Mouse (Mus musculus): ENCODE measurements at regions not wholly inside any gene's neighbourhood (a gene's known extent, or its start where the extent isn't known, plus 50 kb on each side); places are given as distances from the start of the nearest gene placed in this dataset.

GRCm38 (mm10) chr8:115478406-115479060 is 229.1 kb downstream of the Maf start:
- DNase-seq (ENCODE audit: low read depth, low spot score), result no peak

- no peak for DNase-seq (ENCODE audit: low read depth, low spot score)
Measured at GRCm38 (mm10) chr8:115476071-115476470, 231.5 kb downstream of the Maf start.

GRCm38 (mm10) chr8:115475156-115475555 is 232.4 kb downstream of the Maf start:
- DNase-seq (ENCODE audit: low read depth, low spot score), result no peak

GRCm38 (mm10) chr8:115473974-115474373 is 233.6 kb downstream of the Maf start:
- DNase-seq (ENCODE audit: low read depth, low spot score), result no peak

- DNase-seq (ENCODE audit: low read depth, low spot score), result no peak
Measured at GRCm38 (mm10) chr8:115466553-115466952, 241.0 kb downstream of the Maf start.

- DNase-seq (ENCODE audit: low read depth, low spot score), result no peak
Measured at GRCm38 (mm10) chr8:115466122-115466521, 241.5 kb downstream of the Maf start.

- DNase-seq (ENCODE audit: low read depth, low spot score), result no peak
Measured at GRCm38 (mm10) chr8:115462657-115463056, 244.9 kb downstream of the Maf start.

- no peak for DNase-seq (ENCODE audit: low read depth, low spot score)
Measured at GRCm38 (mm10) chr8:115458119-115458518, 249.5 kb downstream of the Maf start.

- DNase-seq (ENCODE audit: low read depth, low spot score), result no peak
Measured at GRCm38 (mm10) chr8:115450789-115451188, 256.8 kb downstream of the Maf start.

- no peak for DNase-seq (ENCODE audit: low read depth, low spot score)
Measured at GRCm38 (mm10) chr8:115448367-115448766, 259.2 kb downstream of the Maf start.

GRCm38 (mm10) chr8:115444519-115444918 is 263.1 kb downstream of the Maf start:
- DNase-seq (ENCODE audit: low read depth, low spot score), result no peak

- no peak for DNase-seq (ENCODE audit: low read depth, low spot score)
Measured at GRCm38 (mm10) chr8:115441943-115442550, 265.5 kb downstream of the Maf start.

- DNase-seq (ENCODE audit: low read depth, low spot score), result no peak
Measured at GRCm38 (mm10) chr8:115441323-115441722, 266.3 kb downstream of the Maf start.

GRCm38 (mm10) chr8:115440151-115440550 is 267.4 kb downstream of the Maf start:
- no peak for DNase-seq (ENCODE audit: low read depth, low spot score)

GRCm38 (mm10) chr8:115439512-115439911 is 268.1 kb downstream of the Maf start:
- no peak for DNase-seq (ENCODE audit: low read depth, low spot score)

- DNase-seq (ENCODE audit: low read depth, low spot score), result no peak
Measured at GRCm38 (mm10) chr8:115437956-115438355, 269.6 kb downstream of the Maf start.

GRCm38 (mm10) chr8:115436356-115436721 is 271.3 kb downstream of the Maf start:
- no peak for DNase-seq (ENCODE audit: low read depth, low spot score)

- DNase-seq (ENCODE audit: low read depth, low spot score), result no peak
Measured at GRCm38 (mm10) chr8:115435720-115436355, 271.8 kb downstream of the Maf start.

- DNase-seq (ENCODE audit: low read depth, low spot score), result no peak
Measured at GRCm38 (mm10) chr8:115432396-115433040, 275.1 kb downstream of the Maf start.

GRCm38 (mm10) chr8:115430793-115431192 is 276.8 kb downstream of the Maf start:
- DNase-seq (ENCODE audit: low read depth, low spot score), result no peak

- no peak for DNase-seq (ENCODE audit: low read depth, low spot score)
Measured at GRCm38 (mm10) chr8:115429291-115429883, 278.2 kb downstream of the Maf start.
